Mouse (Mus musculus) layer of hippocampus, adult 9-10 months (tissue): Measurements from ENCODE around the gene Jade2.

Experiments
- DNase-seq: peaks from one replicate; pipeline ENCODE4 v3.0.0; 2022; ENCODE audit warnings: low spot score

Jade2 gene

DNA sequence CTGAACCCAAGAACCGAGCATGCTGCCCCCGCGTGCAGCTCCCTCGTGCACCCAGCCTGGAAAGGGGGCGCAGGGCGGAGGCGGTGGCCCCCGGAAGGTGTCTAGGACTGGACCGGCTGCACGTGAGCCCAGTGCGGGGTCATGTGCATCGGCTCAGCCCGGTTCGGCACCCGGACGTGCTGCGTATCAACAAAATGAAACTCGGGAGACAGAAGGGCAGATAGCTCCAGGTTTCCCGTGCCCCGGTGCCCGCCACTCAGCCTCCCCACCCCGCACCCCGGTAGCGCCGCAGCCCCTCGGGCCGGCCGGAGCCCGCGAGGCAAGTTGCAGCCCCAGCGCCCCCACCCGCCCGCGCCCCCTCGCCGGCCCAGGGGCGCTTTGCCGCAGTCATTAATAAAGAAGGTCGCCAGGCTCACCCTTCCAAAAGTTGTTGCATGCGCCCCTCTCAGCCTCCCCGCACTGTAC, 805 bp downstream of the Jade2 start:
- peak; percentile 30 for DNase-seq

DNA sequence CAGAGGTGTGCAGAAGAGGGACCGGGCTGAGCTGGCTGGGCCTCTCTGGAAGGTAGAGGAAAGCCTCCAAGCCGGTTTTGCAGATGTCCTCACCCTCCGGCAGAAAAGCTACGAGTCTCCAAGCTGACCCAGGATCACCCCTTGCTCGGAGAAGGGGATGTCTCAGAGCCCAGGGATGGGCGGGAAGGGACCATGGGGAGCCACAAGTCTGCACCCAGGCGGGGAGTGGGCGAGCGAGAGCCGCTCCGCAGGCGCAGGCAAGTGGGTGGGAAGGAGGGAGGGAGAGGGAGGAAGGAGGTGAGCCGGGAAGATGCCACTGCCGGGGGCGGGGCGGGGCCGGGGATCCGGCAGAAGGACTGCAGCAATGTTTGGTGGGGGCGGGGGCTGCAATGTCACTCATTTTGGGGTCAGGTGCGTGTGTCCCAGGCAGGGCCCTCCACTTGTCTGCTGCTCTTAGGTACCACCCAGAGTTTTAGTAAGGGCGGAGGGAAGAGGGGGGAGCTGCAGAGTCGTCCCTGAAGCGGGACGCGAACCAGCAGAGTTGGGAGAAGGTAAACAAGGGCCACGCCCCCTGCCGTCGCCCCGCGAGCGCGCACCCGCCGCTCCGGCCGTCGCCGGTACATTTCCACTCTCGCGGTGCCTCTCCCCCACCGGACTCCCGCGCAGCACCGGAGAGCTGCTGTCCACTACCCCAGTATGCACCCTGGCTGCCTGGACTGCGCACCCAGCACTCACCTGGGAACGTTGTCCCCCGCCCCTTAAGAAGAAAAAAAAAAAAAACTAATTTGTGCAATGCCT, 1.4 kb downstream of the Jade2 start:
- peak; percentile 37 for DNase-seq

DNA sequence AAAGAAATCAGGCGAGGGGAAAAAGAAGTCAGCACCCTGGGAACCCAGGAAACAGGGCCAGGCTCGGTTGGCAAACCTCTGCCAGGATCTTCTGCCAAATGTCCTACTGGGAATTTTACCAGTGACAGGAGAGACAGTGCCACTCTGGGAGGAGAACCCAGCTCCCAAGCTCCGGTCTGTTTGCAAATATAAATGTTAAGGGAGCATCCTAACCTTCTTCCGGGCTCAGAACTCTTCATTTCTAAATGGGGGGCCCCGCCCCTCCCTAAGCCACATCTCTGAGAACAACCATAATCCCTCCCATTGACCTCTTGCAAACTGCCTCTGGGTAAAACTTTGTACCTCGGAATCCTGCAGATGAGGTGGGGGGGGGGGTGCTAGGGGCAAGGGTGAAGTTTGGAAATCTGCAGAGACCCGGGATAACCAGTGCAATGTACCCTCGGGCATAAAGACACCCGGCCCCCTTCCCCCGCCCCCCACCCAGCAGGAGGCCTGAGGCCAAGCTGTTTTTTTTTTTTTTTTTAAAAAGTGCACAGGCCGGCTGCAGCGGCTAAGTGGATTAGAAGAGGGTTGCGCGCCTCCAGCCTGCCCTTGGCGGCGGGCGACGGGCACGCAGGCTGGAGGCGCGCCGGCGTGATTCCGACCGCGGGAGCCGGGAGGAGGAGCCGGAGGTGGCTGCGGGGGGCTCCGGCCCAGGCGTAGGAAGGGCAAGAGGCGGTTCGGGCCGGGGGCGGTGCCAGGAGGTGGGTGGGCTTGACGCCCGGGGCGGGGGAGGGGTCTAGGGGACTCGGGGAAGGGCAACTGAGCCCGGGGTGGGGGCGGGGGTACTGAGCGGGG, 2.3 kb downstream of the Jade2 start:
- no peak for DNase-seq

DNA sequence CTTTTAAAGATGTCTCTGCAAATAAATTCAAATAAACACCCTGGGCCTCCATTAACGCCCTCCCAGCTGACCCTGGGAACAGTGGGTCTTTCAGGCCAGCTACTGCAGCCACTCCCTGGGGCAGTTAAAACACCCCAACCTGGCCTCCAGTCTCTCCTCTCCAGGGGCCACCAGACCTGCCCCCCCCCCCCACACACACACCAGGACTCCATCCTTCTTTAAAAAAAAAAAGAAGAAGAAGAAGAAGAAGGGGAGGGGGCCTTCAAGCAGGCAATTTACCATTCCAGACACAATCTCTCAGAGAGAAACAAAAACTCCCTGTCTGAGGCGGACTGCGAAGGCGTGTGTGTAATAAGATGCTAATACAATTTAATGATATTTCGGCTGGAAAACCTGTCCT, 4.9 kb downstream of the Jade2 start:
- no peak for DNase-seq

DNA sequence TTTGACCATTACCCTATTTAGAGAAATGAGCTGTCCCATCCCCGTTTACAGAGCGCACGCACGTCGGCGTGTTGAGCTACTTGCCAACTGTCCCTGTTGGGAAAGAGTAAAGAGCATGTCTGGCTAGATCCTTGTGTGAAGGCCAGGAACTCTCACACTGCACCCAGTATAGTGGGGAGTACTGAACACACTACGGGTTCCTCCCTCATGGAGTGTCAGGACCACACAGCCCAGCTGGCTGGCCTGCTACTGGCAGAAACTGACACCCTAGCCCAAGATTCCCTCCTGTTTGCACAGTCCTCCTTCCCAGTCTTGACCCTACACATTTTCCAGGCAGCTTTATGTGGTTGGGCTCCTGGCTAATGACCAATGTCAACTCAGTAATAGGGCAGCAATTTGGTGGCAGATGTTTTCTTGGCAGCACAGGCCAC, 5.3 kb downstream of the Jade2 start:
- no peak for DNase-seq

DNA sequence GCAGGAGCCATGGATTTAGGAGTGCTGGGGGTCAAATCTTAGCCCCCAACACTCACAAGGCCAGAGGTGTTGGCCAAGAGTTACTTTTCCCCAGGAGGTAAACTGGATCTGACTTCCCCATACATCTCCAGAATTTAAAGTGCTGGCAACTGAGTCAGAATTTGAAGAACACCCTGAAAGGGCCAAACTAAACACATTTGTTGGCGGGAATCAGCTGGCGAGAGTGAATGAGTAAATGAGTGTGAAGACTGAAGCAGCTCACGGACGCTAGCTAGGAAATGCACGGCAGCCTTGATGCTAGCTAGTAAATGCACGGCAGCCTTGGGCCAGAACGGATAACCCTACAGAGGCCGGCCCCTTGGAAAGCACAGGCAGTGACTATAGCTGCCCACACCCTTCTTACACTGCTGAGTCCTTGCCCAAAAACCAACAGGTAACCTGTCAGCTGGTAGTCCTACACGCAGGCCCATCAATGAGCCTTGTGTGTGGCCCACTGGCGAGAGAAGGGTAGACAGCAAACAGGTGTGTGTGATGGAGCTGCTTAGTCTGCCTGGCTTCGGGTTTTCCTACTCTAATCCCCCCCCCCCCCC, 6.6 kb downstream of the Jade2 start:
- no peak for DNase-seq

DNA sequence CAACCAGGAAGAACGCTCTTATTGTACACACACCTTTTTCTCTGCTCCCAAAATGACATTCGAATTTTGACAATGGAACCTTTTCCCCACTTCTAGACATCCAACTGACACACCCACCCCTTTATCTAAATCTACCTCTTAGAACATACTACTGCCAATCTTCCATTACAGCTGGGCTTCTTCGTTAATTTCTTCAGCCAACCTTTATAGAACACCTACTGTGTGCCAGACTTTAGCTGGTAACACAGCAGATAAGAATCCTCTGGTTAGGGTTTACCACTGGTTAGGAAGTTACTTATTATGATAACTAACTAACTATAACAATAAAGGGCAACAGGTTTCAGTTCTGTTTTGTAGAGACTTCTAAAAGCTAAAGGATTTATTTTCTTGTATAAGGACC, 9.1 kb downstream of the Jade2 start:
- no peak for DNase-seq

DNA sequence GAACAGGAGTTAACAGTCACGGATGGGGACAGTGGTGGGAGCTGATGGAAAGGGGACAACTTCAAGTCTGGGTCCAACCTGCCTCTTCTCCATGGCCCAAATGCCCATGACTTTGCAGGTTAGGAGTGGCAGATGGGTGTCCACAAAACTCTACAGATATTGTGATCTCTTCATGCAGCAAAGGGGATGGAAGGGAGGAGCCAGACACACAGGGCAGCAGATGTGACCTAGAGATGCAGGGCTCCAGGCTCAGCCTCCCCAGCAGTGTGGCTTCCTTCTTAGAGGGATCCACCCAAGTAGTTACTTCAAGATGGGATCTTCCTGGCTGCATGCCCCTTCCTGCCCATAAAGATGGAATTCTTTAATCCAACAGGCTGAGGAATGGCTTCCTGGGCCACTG, 9.6 kb downstream of the Jade2 start:
- no peak for DNase-seq

DNA sequence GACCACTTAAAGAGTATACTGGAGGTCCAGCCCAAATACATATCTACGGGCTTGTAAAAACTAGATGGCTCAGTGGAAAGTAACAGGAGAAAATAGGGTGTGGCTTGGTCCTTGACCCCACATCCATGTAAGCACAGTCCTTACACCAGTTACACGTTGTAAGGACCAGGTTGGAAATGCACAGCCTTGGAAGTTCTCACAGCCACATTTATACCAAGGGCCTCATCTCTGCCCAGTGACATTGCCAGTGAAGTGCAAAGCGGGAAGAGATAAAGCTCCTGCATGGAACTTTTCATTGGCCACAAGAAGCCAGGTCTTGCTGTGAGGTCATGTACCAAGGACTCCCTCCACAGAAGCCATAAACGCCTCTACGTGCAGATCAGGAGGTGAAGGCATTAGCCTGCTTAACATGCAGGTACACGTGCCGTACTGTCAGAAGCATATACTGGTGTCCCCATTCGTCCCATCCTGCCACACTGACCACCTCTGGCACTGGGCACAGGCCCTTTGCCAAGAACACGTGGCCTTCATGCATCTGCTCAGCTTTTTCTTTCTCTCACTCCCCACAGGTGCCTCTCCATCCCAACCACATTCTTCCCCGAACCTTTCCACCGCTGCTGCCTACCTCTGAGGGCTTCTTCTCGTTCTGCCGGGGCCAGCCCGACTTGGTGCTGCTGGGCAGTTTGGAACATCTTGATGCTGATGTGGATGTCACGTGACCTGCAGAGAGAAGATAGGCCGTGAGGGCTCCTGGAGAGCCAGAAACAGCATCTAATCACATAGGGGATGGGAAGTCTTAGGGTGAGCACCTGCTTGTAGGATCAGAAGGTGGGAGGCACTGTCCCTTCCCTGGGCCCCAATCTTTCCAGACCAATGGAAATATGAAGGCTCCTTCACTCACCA, 11.2 kb downstream of the Jade2 start:
- DNase-seq, result no peak

DNA sequence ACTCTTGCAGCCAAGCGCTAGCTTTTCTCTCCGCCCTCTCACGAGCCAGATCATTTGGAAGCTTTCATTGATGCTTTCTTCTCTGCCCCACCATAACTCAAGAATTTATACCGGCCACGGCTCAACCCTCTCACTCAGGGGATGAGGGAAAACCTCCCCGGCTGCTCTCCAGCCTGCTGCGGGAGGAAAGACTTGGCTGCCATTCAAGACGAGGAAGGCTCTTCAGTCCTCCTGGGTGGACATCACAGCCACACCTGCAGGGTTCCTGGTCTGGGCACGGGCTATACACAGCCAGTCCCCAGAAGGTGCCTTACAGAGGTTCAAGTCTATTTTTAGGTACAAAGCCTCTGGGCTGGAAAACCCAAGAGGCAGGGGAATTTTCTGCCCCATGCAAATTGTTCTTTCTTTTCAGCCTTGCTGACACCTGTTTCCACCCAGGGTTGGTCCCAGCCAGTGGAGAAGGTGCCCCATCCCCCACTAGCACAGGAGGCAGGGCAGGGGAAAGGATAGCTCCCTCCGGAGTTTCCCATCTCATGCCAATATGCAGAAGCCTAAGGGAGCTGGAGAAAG, 12.8 kb downstream of the Jade2 start:
- DNase-seq, result no peak

DNA sequence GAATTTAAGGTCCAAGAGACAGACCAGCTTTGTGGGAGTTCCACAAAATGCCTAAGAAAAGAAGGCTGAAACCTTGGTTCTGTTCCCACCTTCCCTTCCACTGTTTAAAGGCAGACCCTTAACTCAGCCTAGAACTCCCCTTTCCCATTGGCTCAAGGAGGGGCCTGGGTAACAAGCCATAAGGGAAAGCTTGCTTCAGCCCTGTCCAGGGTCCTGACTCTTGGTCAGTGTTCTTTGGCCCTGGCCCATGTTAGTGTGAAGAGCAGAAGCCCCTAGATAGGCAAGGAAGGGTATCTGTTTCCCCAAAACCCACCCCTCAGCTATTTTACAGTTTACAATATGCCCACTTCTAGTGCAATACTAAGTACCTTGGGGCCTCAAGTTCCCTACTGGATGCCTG, 13.6 kb downstream of the Jade2 start:
- no peak for DNase-seq

DNA sequence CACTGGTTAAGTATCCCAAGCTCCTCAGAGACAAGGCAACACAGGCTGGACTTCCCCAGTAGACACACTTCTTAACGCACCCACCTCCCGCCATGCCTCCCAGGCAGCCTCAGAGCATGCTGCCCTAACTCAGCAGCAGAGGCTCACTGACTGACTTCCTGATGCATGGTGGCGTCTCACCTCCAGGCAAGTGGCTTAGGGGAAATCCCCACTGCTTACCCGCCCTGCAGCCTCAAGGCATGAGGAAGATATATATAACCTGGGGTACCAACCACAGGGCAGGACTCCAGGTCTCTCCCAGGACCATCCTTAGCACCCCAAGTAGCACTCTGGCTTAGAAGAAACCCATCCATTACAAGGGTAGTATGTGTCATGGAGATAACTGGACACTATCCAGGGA, 14.3 kb downstream of the Jade2 start:
- DNase-seq, result no peak

DNA sequence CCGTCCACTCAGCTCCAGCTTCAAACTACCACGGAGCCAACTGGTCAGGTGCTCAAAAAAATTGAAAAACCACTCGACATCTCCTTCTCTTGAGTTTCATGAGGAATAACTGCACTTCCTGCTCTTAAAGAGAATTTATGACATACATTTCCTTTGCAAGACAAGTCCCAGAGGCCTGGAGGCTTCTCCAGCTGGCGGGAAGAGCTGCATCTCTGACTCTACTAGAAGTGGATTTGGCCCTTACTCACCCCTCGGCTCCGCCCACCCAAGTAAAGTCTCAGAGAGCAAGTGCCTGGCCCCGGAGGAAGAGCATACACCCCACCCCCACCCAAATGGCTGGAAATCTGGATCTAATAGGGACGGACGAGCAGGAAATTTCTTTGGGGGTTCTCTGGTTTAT, 16.3 kb downstream of the Jade2 start:
- DNase-seq, result no peak

DNA sequence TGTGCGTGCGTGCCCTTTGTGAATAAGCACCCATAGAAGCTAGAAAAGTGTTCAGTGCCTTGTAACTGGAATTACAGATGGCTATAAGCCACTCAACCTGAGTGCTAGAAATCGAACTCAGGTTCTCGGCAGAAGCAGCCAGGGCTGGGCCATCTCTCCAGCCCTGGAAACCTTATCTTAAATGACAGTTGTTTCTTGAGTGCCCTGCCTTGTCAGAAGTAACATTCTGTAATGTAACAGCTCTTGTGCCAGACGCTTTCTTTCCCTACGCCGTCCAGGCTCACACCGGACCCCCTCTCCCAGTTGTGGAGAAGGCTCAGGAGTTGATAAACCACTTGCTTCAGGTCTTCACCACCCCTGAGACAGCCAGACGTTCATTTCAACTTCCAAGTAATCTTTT, 16.8 kb downstream of the Jade2 start:
- DNase-seq, result no peak

DNA sequence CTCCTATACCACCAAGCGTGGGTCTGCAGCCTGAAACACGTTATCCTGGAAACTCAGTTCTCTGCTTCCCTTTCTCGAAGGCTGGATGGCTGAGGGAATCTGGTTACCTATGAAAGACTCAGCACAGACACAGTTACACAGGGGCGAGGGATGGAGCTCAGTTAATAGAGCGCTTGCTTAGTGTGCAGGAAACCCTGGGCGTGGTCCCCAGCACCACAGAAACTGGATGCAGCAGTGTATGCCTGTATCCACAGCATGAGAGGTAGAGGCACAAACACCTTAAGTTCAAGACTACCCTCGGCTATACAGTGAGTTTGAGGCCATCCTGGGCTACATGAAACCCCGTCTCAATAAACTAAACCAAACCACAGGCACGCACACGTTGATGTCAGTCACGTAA, 17.5 kb downstream of the Jade2 start:
- DNase-seq, result no peak

DNA sequence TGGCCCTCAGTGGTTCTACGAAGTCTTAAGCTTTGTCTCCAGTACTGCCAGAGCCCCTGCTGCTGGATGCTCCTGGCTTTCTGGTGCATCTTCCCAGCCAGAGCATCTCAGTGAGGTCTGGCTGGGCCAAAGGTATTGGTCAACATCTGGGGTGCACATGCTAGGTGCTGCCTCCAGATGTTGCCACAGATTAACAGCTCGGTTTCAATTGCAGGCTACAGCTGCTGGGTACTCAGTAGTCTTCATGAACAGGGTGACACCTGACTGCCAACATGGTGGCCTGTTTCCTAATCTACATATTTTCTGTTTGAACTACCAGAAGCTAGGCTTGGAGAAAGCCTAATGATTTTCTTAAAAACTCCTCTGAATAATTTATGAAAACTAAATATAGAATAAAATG, 18.3 kb downstream of the Jade2 start:
- no peak for DNase-seq

DNA sequence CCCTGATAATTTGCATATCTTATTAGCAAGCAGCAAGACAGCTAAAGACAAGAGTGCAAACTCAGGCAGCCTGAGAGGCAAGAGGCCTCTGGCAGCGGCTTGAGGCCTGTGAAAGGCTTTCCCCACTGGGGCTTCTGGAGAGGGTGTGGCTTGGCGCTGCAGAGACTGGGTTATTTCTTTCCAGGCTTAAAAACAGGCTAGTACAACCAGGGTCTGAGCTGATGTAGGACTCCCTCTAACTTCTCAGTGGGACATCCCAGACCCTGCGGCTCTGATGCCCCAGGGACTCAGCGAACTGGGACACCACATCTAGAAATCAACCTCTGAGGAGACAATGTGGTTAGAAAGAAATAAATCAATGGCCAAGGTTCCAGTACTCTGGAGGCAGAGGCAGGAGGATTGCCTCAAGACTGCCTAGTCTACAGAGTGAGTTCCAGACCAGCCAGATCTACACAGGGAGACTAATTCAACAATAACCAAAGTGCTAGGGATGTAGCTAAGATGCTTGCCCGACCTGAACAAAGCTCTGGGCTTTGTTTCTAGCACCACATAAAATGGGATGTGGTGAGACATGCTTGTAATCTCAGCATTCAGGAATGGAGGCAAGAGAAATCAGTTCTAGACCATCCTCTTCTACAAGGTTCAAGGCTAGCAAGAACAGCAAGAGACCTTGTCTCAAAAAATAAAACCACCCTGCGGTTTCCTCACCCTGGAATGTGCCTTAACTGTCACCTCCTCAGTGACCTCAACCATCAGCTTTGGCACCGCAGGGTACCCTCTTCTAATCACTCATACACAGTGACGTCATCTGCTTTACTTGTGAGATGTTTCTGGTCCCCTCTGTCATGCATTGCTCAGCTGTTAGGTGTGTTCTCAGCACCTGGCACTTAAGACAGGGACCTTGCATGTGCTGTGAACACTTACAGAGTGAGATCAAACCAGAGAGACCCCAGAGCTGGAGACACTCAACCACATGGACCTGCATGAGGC, 20.0 kb downstream of the Jade2 start:
- no peak for DNase-seq

DNA sequence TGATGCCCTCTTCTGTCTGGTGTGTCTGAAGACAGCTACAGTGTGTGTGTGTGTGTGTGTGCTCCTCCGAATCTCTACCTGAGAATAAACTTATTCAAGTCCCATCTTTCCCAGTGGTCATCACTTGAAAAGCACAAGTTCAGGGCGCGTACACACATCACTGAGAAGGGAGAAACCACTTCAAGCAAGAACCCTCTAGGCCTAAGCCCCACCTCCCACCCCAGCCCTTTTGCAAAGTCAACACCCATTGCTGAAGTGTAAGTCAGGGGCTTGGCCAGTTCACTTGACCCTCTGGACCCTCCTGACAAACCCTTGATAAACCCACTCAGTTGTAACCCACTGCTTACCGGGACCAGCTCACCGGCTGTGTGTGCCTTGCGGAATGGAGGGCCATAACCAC, 20.9 kb downstream of the Jade2 start:
- no peak for DNase-seq

DNA sequence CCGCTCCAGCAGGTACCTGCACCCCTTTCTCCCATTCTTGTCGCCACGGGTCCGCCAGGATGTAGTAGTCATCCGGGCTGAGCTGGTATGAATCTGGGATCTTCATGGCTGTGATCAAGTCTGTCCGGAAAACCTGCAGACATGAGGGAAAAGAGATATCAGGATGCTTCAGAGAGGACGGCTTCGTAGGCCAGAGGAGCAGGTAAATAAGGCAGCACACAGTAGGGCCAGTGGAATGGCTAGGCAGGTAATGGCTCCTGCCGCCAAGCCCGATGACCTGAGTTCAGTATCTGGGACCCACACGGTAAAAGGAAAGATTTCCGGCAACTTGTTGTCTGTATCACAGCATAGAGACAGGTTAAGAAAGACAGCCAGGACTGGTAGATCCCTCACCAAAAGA, 21.9 kb downstream of the Jade2 start:
- no peak for DNase-seq

DNA sequence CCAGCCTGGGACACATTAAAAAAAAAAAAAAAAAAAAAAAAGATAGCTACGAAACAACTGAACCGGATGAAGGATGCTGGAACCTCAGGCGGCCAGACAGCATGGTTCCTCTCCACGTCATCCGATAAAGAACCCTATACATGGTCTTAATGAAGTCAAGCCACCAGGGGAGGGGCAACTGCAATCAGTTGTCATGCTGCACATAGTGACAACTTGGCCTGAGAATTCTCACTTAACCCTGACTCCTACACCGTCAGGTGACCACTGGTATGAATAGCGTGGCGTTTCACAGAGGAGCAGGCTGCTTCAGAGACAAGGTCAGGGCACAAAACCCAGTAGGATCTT, 23.4 kb downstream of the Jade2 start:
- no peak for DNase-seq
